Mouse (Mus musculus) embryonic facial prominence, embryonic 15.5 days (tissue): ENCODE measurements around the gene Tmem183a. TPM values are rescaled to one million over a fixed set of nuclear protein-coding genes. Genes with fewer than 3 reads are reported as not detected.

Experiments
- polyA plus RNA-seq: library from polyadenylated mRNA; unstranded; fragments of >200 nt; fragmentation: Nextera tagmentation; extraction: Ambion mirVana; gene quantifications from 2 replicates; pipeline ENCODE4 v1.2.1, GENCODE M21; 2015

The Tmem183a gene
- polyA plus RNA-seq, 1 experiment from 2014 or later = 70.3 TPM

Other genes starting within 250 kb of the Tmem183a start
- gene Chil1, start 179.8 kb downstream of the Tmem183a start, polyA plus RNA-seq = 22.8 and 30.2 TPM in 2 replicates
- 102 and 127 TPM in 2 replicates for gene Mybph, start 168.5 kb downstream of the Tmem183a start, polyA plus RNA-seq
- gene Adora1, start 126.5 kb downstream of the Tmem183a start, polyA plus RNA-seq = 3.8 and 4.1 TPM in 2 replicates
- gene Myog, start 72.0 kb downstream of the Tmem183a start, polyA plus RNA-seq = 186 and 239 TPM in 2 replicates
- 11.6 and 12.2 TPM in 2 replicates for gene Ppfia4, start 29.1 kb downstream of the Tmem183a start, polyA plus RNA-seq
- not detected in 2 replicates for gene 4933406M09Rik, start 24.0 kb upstream of the Tmem183a start, polyA plus RNA-seq
- 41.0 and 41.2 TPM in 2 replicates for gene Cyb5r1, start 43.6 kb upstream of the Tmem183a start, polyA plus RNA-seq
- 102 TPM in 2 replicates for gene Adipor1, start 53.4 kb upstream of the Tmem183a start, polyA plus RNA-seq
- 25.6 and 27.6 TPM in 2 replicates for gene Klhl12, start 93.6 kb upstream of the Tmem183a start, polyA plus RNA-seq
- gene Rabif, start 132.7 kb upstream of the Tmem183a start, polyA plus RNA-seq = 41.0 and 41.4 TPM in 2 replicates
- not detected in 2 replicates for gene Mgat4e, start 187.7 kb upstream of the Tmem183a start, polyA plus RNA-seq
- gene Kdm5b, start 198.2 kb upstream of the Tmem183a start, polyA plus RNA-seq = 73.5 and 76.0 TPM in 2 replicates